Mouse (Mus musculus): ENCODE measurements around the gene Apoa2.

DNA sequence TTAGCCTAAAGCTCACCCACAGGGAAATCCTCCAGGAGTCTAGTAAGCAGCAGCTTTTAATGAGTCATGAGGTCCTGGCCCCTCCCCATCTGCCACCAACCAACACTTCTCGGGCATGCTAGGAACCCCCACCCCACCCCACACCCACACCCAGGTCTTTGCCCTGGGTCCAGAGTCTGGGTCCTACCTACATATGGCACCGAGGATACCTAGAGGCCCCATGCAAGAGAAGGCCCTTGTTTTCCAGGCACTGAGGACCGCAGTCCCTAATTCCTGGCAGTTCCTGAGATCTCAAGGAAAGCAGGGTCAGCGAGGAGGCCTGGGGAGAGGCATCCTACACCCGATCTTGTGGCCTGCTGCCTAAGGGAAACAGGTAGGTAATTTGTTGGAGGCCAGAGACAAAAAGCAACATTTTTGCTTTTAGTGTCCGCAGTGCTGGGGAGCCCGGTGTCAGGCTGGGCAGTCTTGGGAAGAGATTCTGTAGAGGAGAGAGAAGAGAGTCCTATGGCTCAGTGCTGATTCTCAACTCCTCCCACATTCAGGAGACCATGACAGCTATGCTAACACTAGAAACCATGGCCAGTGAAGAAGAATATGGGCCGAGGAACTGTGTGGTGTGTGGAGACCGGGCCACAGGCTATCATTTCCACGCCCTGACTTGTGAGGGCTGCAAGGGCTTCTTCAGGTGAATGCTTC is 10.9 kb upstream of the Apoa2 start, which contains the start of gene Nr1i3:
- TF ChIP-seq POLR2AphosphoS2 (IDR thresholded peaks at IDR 0.05; ENCODE audit: insufficient read length, low read depth): no peak
- TF ChIP-seq POLR2A (IDR thresholded peaks at IDR 0.05; ENCODE audit: insufficient read length, low read depth): no peak
- no peak for TF ChIP-seq MYOG (IDR thresholded peaks at IDR 0.05; ENCODE audit: control insufficient read depth in 1 of 3, insufficient read depth in 1 of 3, insufficient read length in 2 of 3, low read depth in 2 of 3)
- no peak for TF ChIP-seq CEBPB (IDR thresholded peaks at IDR 0.05; ENCODE audit: insufficient read depth, poor library complexity, severe bottlenecking)
- TF ChIP-seq SRF (IDR thresholded peaks at IDR 0.05; ENCODE audit: control insufficient read depth, insufficient read length, low read depth): no peak
- TF ChIP-seq USF1 (IDR thresholded peaks at IDR 0.05; ENCODE audit: low read depth): no peak
- no peak for TF ChIP-seq REST (IDR thresholded peaks at IDR 0.05; ENCODE audit: insufficient read depth, insufficient read length)
- no peak for TF ChIP-seq E2F4 (IDR thresholded peaks at IDR 0.05; ENCODE audit: insufficient read depth)

Data from myocyte (in vitro differentiated cells).